Mouse (Mus musculus): ENCODE measurements around the gene Coro1c.

DNA sequence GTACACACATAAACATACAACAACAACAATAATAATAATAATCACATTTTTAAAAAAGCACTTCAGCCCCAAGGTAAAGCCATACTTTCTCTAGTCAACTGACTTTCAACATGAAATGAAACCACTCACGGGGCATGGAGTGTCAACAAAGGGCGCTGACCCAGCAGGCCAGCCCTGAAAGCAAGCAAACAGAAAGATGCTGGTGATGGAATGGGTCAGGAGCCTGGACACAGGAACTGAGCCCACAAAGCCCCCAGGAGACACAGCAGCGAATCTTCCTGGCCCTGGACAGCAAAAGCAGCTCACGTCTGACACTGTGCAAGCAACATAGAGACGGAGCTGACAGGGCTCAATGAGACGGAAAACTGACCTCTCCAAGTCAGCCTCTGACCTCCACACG, 23.8 kb downstream of the Coro1c start:
- TF ChIP-seq CTCF (IDR thresholded peaks at IDR 0.05; ENCODE audit: borderline replicate concordance, extremely low read depth, insufficient read depth, insufficient read length) (no peak), POLR2A (IDR thresholded peaks at IDR 0.05; ENCODE audit: borderline replicate concordance, extremely low read depth, insufficient read depth, insufficient read length, poor library complexity, severe bottlenecking) (no peak)
